Mouse (Mus musculus): ENCODE measurements around the gene Evc2. TPM values are rescaled to one million over a fixed set of nuclear protein-coding genes. Genes with fewer than 3 reads are reported as not detected.

Evc2 gene
- polyA plus RNA-seq, 1 experiment from 2014 or later, result 5.0 TPM

DNA sequence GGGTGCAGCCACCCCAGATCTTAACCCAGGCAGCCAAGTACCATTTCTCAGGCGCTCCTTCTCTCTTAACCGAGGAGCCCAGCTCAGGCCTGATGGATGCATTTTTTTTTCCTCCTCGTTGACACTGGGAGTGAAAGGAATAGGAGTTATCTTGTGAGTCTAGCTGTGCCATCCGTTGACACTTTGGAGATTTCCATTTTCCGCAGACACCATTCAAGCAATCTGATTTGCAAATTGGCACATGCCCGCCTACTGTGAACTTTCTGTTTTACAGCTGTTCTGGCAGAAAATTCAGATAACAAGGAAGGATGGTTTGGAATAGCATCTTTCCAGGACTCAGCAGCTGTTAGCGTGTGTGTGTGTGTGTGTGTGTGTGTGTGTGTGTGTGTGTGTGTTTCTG lies 39.1 kb downstream of the Evc2 start:
- WGBS, result 78% methylated on average over 7 of the region's 7 CpGs
- no peak overlapping the region for H3K4me3 ChIP-seq
- H3K4me2 ChIP-seq, result no peak overlapping the region
- H3K9ac ChIP-seq, result no peak overlapping the region
- no peaks in the 10 kb centered on the region for H3K9me3 ChIP-seq
- H3K27ac ChIP-seq (replicated peaks), result no peak overlapping the region
- ATAC-seq (ENCODE audit: low FRiP score, low read depth), result no peak
- no peaks in the 10 kb centered on the region for H3K27me3 ChIP-seq
- H3K4me1 ChIP-seq (replicated peaks), result 0 out of 2 replicates have a peak, but pooled peaks cover 4% of the 10 kb centered on the region
- H3K36me3 ChIP-seq, result no peaks in the 10 kb centered on the region

DNA sequence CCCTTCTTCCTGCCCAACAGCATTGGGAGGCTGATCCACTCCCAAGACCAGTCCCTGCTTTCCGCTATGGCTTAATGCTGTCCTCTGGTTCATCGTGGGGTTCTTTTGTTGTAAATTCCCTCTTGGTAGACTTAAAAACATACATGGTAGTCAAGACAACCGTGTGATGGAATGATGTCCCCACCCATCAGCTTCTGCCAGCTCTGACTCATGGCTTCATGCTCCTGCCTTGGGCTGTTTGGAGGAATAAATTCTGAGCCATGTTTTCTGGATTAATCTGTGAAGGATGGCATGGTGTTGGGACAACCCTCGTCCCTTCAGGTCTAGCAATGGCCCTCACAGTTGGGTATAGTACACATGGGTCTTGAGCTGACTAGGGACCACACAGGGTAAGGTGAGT lies 42.3 kb downstream of the Evc2 start:
- Histone ChIP-seq H3K9me3 (no peaks in the 10 kb centered on the region), H3K27me3 (no peaks in the 10 kb centered on the region), H3K4me3 (no peak overlapping the region), H3K4me1 (replicated peaks) (0 out of 2 replicates have a peak, but pooled peaks cover 4% of the 10 kb centered on the region), H3K9ac (no peak overlapping the region), H3K27ac (replicated peaks) (no peak overlapping the region), H3K4me2 (no peak overlapping the region), H3K36me3 (no peaks in the 10 kb centered on the region)
- WGBS, result 82% methylated on average over 4 of the region's 4 CpGs
- peak; percentile 33; the same call in 1 of the 2 replicates for ATAC-seq (ENCODE audit: low FRiP score, low read depth)

DNA sequence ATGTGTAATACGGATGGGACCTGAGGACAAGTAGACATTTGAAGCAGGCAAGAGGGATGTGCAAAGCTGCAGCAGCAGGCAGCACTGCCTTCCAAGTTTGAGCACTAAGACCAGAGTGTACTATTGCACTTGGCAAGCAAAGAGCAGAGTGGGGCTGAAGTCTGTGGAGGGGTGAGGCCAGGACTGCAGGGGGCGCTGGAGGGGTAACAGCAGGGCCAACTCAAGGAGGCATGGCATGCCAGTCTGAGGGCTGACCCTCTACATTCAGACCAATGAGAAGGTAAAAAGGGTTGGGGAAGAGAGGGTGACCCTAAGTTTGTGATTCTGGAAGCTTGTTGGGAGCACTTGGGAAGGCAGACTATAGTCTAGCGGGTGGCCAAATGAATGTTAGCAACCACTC lies 45.3 kb downstream of the Evc2 start:
- 92% methylated on average over 3 of the region's 3 CpGs for WGBS
- Histone ChIP-seq H3K27me3 (no peaks in the 10 kb centered on the region), H3K4me2 (no peak overlapping the region), H3K4me3 (no peak overlapping the region), H3K9ac (no peak overlapping the region), H3K36me3 (no peaks in the 10 kb centered on the region), H3K9me3 (no peaks in the 10 kb centered on the region), H3K27ac (replicated peaks) (no peak overlapping the region), H3K4me1 (replicated peaks) (0 out of 2 replicates have a peak, but pooled peaks cover 4% of the 10 kb centered on the region)
- no peak for ATAC-seq (ENCODE audit: low FRiP score, low read depth)

DNA sequence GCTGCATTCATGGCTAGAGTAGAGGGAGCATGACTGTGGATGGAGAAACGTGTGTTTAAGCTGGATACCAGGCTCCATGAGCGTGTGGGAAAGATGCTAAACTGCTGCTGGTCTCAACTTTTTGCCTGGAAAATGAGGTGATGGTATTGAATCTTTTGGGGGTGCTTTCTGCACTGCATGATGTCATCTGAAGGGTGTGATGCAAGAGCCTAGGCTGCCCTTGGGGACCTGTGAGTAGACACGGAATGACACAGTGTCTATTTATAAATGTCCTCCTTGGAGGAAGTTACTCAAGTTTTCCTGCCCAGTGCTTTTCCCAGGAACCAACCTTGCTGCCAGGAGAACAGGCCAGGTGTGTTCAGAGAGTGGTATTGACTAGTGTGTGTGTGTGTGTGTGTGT lies 50.3 kb downstream of the Evc2 start:
- 91% methylated on average over 3 of the region's 3 CpGs for WGBS
- no peaks in the 10 kb centered on the region for H3K36me3 ChIP-seq
- no peak overlapping the region for H3K27ac ChIP-seq (replicated peaks)
- no peak for ATAC-seq (ENCODE audit: low FRiP score, low read depth)
- no peak overlapping the region for H3K4me2 ChIP-seq
- H3K9ac ChIP-seq, result no peak overlapping the region
- H3K4me1 ChIP-seq (replicated peaks), result no peaks in the 10 kb centered on the region
- H3K4me3 ChIP-seq, result no peak overlapping the region
- no peaks in the 10 kb centered on the region for H3K9me3 ChIP-seq
- H3K27me3 ChIP-seq, result no peaks in the 10 kb centered on the region

DNA sequence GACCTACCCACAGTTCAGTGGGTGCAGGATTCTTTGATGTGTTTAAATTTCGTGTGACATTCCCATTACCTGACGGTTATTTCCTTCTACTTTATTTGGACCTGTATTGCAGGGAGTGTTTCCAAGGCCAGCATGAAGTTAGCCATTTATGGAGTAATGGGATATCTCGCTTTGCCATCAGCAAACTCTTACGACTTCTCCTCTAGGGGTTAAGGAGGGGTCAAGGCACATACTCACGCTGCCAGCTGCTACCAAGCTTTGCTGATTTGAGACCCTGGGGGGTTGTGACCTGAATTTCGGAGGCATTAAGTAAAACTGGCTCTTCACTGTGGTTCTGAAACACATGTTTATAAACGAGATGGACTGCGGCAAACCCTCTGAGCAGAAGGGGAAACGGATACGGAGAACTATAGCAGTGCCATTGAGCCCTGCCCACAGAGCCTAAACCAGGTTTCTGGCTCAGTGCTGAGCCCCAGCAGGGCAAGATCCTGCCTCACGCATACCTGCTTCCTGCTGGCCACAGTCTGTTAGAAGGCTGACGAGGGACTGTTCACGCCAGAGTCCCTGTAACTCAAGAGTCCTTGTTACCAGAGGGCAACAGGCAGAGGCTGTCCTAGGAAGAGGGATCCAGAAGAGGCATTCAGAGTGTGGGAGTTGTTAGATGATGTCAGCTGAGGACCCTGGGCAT lies 51.7 kb downstream of the Evc2 start:
- no peak overlapping the region for H3K9ac ChIP-seq
- H3K27ac ChIP-seq (replicated peaks), result no peak overlapping the region
- H3K36me3 ChIP-seq, result no peaks in the 10 kb centered on the region
- H3K9me3 ChIP-seq, result no peaks in the 10 kb centered on the region
- no peak for ATAC-seq (ENCODE audit: low FRiP score, low read depth)
- no peaks in the 10 kb centered on the region for H3K27me3 ChIP-seq
- WGBS, result 71% methylated on average over 13 of the region's 13 CpGs
- no peak overlapping the region for H3K4me2 ChIP-seq
- H3K4me1 ChIP-seq (replicated peaks), result peaks cover 3% of the 10 kb centered on the region
- H3K4me3 ChIP-seq, result no peak overlapping the region

DNA sequence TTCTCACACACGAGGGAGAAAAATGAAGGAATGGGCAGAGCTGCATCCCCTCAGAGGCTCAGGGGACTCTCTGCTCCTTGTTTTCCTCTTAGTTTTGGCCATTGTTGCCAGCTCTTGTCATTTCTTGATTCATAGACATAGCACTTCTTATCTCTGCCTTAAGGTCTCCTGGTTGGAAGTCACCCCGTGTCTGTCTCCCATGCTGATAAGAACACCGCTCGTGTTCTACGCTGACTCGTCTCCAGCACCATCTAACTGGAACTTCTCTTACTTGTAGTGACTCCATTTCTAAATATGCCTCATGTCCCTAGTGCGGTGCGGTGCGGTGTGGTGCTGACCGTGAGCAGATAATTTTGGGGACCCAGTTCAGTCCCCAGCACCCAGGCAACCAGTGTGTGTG lies 52.6 kb downstream of the Evc2 start:
- WGBS, result 95% methylated on average over 10 of the region's 10 CpGs
- H3K4me3 ChIP-seq, result no peak overlapping the region
- no peak overlapping the region for H3K4me2 ChIP-seq
- peaks cover 13% of the 10 kb centered on the region for H3K4me1 ChIP-seq (replicated peaks)
- no peak for ATAC-seq (ENCODE audit: low FRiP score, low read depth)
- H3K27ac ChIP-seq (replicated peaks), result no peak overlapping the region
- H3K9ac ChIP-seq, result no peak overlapping the region
- H3K27me3 ChIP-seq, result no peaks in the 10 kb centered on the region
- no peaks in the 10 kb centered on the region for H3K9me3 ChIP-seq
- H3K36me3 ChIP-seq, result no peaks in the 10 kb centered on the region

DNA sequence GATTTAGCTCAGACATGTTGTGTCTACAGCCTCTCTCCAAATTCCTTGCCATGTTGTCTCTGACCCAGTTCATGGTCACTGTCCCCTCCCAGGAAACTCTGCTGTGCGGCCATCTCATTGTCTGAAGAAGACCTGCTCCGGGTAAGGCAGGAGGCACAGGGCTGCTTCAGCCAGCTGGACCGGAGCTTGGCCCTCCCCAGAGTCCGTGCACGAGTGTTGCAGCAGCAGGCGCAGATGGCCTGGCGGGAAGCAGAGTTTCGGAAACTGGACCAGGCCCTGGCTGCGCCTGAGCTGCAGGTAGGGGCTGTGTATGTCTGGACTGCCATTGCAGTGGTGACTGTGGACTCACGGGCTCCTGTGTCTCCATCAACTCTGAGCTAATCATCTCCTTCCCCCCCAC lies 53.6 kb downstream of the Evc2 start:
- Histone ChIP-seq H3K4me2 (no peak overlapping the region), H3K27ac (replicated peaks) (no peak overlapping the region), H3K4me3 (no peak overlapping the region), H3K36me3 (no peaks in the 10 kb centered on the region), H3K9ac (no peak overlapping the region), H3K4me1 (replicated peaks) (peaks cover 13% of the 10 kb centered on the region), H3K9me3 (no peaks in the 10 kb centered on the region), H3K27me3 (no peaks in the 10 kb centered on the region)
- 90% methylated on average over 10 of the region's 10 CpGs for WGBS
- ATAC-seq (ENCODE audit: low FRiP score, low read depth), result no peak

DNA sequence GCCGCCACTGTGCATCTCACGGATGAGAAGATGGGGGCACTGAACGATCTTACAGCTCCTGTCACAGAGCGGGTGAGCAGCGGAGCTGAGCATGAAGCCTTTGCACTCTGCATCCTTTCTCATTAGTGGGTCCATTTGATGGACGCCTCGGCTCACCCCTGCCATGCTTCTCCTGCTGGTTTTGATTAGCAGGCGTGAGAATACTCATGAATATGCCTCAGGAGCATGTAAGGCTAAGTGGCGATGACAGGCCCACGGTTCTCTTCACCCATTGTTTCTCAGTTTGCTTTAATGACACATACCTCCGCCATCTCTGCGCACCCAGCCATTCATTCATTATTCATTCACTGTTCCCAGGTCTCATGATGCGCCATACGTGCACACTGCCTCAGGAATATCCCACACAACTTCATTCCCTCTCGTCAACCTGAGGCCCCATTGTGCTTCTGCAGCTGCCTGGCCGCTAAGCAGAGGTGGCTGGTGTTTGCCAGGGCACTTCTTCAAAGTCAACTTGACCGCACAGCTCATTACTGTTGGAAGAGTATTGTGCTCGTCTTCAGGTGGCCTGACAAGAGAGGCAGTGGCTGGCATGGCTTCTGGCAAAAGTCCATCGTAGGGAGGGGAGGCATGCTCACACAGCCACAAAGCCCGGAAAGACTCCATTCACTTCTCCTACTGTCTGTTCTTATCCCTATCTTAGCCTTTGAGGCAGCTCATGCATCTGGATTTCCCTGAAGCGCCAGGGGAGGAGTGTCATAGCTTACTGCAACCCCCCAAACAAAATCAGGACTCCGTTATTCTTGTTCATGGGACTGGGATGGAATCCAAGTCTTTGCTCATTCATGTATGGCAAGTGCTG lies 57.1 kb downstream of the Evc2 start:
- H3K4me1 ChIP-seq (replicated peaks), result peaks cover 13% of the 10 kb centered on the region
- WGBS, result 42% methylated on average over 22 of the region's 22 CpGs
- H3K9ac ChIP-seq, result no peak overlapping the region
- H3K4me3 ChIP-seq, result no peak overlapping the region
- H3K27me3 ChIP-seq, result no peaks in the 10 kb centered on the region
- H3K36me3 ChIP-seq, result no peaks in the 10 kb centered on the region
- no peak overlapping the region; the same call in 1 of the 2 replicates for H3K27ac ChIP-seq (replicated peaks)
- ATAC-seq (ENCODE audit: low FRiP score, low read depth), result peak; percentile 61; the same call in 1 of the 2 replicates
- H3K9me3 ChIP-seq, result no peaks in the 10 kb centered on the region
- no peak overlapping the region for H3K4me2 ChIP-seq

DNA sequence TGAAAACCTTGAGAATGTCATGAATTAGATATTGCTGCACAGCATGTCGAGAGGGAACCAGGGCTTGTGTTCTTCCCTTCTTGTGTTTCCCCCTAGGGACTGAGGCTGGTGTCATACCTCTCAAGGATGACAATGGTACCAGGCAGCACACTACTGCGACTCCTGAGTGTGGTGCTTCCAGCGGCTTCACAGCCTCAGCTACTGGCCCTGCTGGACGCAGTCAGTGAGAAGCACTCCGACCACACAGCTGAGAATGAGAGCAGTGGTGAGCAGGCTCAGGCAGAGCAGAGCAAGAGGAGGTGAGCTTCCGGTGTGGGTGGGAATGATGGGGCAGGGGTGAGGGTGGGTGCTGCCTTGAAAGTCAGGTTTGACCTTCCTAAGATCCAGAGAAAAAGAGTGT lies 80.7 kb downstream of the Evc2 start:
- Histone ChIP-seq H3K4me3 (no peak overlapping the region), H3K27me3 (no peaks in the 10 kb centered on the region), H3K9ac (no peak overlapping the region), H3K27ac (replicated peaks) (no peak overlapping the region), H3K4me2 (no peak overlapping the region), H3K4me1 (replicated peaks) (no peaks in the 10 kb centered on the region), H3K36me3 (no peaks in the 10 kb centered on the region), H3K9me3 (no peaks in the 10 kb centered on the region)
- WGBS, result 78% methylated on average over 6 of the region's 6 CpGs
- no peak for ATAC-seq (ENCODE audit: low FRiP score, low read depth)

DNA sequence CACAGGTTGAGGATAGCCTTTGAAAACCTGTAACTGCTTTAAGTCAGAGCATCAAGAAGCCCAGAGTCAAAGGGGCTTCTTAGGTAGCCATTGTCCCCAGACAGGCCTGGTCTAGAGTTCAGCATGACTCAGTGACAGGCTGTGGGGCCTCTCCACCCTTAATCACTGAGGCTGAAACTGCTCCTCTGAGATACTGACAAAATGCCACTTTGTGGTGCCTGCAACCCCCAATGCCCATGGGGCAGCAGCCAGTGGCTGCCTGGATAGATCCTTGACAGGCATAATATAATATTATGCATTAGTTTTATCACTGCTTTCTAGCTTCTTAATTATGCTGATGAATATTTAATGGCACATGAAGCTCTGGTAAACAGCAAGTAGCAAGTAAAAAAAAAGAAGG lies 88.9 kb downstream of the Evc2 start:
- no peaks in the 10 kb centered on the region for H3K27me3 ChIP-seq
- H3K4me3 ChIP-seq, result no peak overlapping the region
- no peaks in the 10 kb centered on the region for H3K4me1 ChIP-seq (replicated peaks)
- H3K9ac ChIP-seq, result no peak overlapping the region
- H3K9me3 ChIP-seq, result no peaks in the 10 kb centered on the region
- no peak for ATAC-seq (ENCODE audit: low FRiP score, low read depth)
- no peak overlapping the region for H3K27ac ChIP-seq (replicated peaks)
- no peak overlapping the region for H3K4me2 ChIP-seq
- H3K36me3 ChIP-seq, result no peaks in the 10 kb centered on the region

DNA sequence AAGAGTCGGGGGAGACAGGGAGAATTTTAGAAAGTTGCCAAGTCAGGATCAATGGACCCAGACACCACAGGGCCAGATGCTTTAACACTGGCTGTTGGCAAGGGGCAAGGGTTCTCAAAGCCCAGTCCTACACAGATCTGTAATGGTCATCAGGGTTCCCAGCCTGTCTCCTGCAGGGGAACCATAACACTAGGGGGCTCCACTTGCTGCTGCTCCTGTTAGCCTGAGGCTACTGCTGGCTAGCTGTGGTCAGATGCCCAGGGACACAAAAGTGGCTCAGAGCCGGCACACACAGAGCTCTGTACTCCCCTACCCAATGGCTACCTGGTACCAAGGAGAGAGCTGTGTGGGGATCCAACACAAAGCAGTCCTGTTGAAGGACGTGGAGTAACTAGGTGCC lies 97.1 kb downstream of the Evc2 start:
- Histone ChIP-seq H3K4me3 (no peak overlapping the region), H3K9ac (no peak overlapping the region), H3K27ac (replicated peaks) (no peak overlapping the region), H3K4me2 (no peak overlapping the region), H3K36me3 (no peaks in the 10 kb centered on the region), H3K4me1 (replicated peaks) (no peaks in the 10 kb centered on the region), H3K27me3 (no peaks in the 10 kb centered on the region), H3K9me3 (no peaks in the 10 kb centered on the region)
- ATAC-seq (ENCODE audit: low FRiP score, low read depth), result no peak; the same call in 1 of the 2 replicates
- WGBS, result 73% methylated on average over 3 of the region's 3 CpGs

DNA sequence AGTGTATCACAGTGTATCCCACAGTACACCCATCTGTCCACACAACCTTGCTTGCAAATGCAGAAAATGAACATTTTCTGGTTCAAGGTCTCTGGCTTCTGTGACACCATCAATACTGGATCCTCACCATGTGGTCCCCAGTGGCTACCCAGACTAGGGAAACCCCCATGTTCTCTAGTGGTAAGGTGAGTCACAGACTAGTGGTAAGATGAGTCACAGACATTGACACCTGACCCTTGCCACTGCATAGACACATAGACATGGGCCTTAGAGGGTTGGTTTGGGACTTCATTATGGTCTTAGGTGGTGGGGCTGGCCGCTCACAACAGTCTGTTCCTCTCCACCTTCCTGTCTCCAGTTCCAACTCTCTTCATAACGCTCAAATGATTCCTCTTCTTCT lies 104.5 kb downstream of the Evc2 start:
- Histone ChIP-seq H3K9ac (no peak overlapping the region), H3K27ac (replicated peaks) (no peak overlapping the region), H3K27me3 (no peaks in the 10 kb centered on the region), H3K4me2 (no peak overlapping the region), H3K4me1 (replicated peaks) (no peaks in the 10 kb centered on the region), H3K9me3 (no peaks in the 10 kb centered on the region; the same call in 1 of the 2 replicates), H3K4me3 (no peak overlapping the region), H3K36me3 (no peaks in the 10 kb centered on the region)
- no peak for ATAC-seq (ENCODE audit: low FRiP score, low read depth)
- 96% methylated on average over 2 of the region's 2 CpGs for WGBS
